Mouse (Mus musculus) hindbrain, embryonic 16.5 days (tissue): ENCODE data around the gene Apba3. TPM values are rescaled to one million over a fixed set of nuclear protein-coding genes. Genes with fewer than 3 reads are reported as not detected.

Experiments used
- ATAC-seq: fragments of 200-750 bp; cut with Nextera tagmentation; 2 replicates; pipeline ENCODE4 v1.8.0; 2017; ENCODE audit warnings: moderate TSS enrichment, moderate library complexity
- H3K27ac ChIP-seq: fragments of 300-500 bp; sonication (generic); 2 replicates; pipeline ENCODE4 v1.5.1; 2014; ENCODE audit warnings: low read depth, mild to moderate bottlenecking, control low read depth, low read length, moderate library complexity
- H3K27me3 ChIP-seq: fragments of 300-500 bp; sonication (generic); replicated peaks from 2 replicates; pipeline ENCODE4 v1.6.1; 2014; ENCODE audit warnings: low read length; ENCODE audit not compliant: control insufficient read depth, insufficient read depth
- H3K36me3 ChIP-seq: fragments of 300-500 bp; sonication (generic); 2 replicates; pipeline ENCODE4 v1.6.1; 2014; ENCODE audit warnings: mild to moderate bottlenecking, low read length, moderate library complexity, mixed read lengths; ENCODE audit not compliant: control insufficient read depth, insufficient read depth
- H3K4me1 ChIP-seq: fragments of 300-500 bp; sonication (generic); 2 replicates; pipeline ENCODE4 v1.6.1; 2014; ENCODE audit warnings: low read depth, low read length; ENCODE audit not compliant: control insufficient read depth, insufficient read depth
- H3K4me2 ChIP-seq: fragments of 300-500 bp; sonication (generic); 2 replicates; pipeline ENCODE4 v1.6.1; 2014; ENCODE audit warnings: mild to moderate bottlenecking, low read length, control low read depth, moderate library complexity
- H3K4me3 ChIP-seq: fragments of 300-500 bp; sonication (generic); 2 replicates; pipeline ENCODE4 v1.5.1; 2014; ENCODE audit warnings: mild to moderate bottlenecking, low read length, control low read depth, moderate library complexity
- H3K9ac ChIP-seq: fragments of 300-500 bp; sonication (generic); 2 replicates; pipeline ENCODE4 v1.6.1; 2014; ENCODE audit warnings: low read depth, mild to moderate bottlenecking, control low read depth, low read length, moderate library complexity
- H3K9me3 ChIP-seq: fragments of 300-500 bp; sonication (generic); 2 replicates; pipeline ENCODE4 v1.6.1; 2014; ENCODE audit warnings: mild to moderate bottlenecking, low read length, moderate library complexity; ENCODE audit not compliant: control insufficient read depth
- WGBS: fragments of 180-500 bp; shearing (Covaris S2); extraction: QIAGEN DNeasy Blood & Tissue Kit; methylation state at CpG from one replicate; pipeline ENCODE4 v1.1.7; 2014; 5-methylcytosine and 5-hydroxymethylcytosine counted together
- polyA plus RNA-seq: library from polyadenylated mRNA; unstranded; fragments of >200 nt; fragmentation: Nextera tagmentation; extraction: Ambion mirVana; gene quantifications from 2 replicates; pipeline ENCODE4 v1.2.1, GENCODE M21; 2015

Apba3 gene
- polyA plus RNA-seq, 1 experiment from 2014 or later, result 39.2 TPM

DNA sequence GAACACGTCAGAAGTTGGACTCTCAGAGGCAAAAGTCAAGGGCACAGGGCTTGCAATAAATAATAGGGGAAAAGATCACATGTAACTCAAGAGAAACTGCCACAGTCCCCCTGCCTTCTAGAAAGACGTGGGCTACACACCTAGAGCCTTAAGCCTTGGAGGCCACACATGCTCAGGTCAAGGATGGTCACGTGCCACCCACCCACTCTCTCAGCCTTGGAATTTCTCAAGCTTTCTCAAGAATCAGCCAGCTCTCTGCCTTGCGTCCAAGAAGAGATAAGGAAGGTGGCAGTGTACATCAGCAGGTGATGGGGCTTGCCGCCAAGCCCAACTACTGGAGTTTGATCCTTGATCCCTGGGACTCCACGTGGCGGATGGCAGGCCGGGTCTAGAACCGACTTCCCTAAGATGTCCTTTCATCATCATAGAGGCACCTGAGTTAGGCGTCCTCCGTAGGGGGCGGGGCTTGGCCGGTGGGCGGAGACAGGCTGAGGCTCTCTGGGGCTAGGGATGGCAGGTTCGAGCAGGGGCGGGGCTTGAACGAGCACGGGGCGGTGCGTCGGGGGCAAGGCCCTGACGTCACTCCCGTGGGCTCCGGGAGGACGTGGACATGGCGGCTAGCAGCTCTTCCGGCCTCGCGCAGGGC, 34.1 kb upstream of the Apba3 start, which contains the start of gene Zfr2:
Gene Zfr2 (plus strand): TSS at position 576 of the 646 bp plus-strand sequence.
- ATAC-seq, result peak; percentile 81
- Histone ChIP-seq H3K27me3 (no peaks in the 10 kb centered on the region), H3K9ac (peak within 1 kb of the TSS; percentile 90), H3K4me2 (peak within 1 kb of the TSS; percentile 76), H3K9me3 (no peaks in the 10 kb centered on the region), H3K36me3 (peaks cover 3% of the 10 kb centered on the region; the same call in 1 of the 2 replicates), H3K27ac (peak within 1 kb of the TSS; percentile 67), H3K4me1 (peaks cover 33% of the 10 kb centered on the region), H3K4me3 (peak within 1 kb of the TSS; percentile 76)
- WGBS, result 8% methylated on average over 29 of the region's 29 CpGs

DNA sequence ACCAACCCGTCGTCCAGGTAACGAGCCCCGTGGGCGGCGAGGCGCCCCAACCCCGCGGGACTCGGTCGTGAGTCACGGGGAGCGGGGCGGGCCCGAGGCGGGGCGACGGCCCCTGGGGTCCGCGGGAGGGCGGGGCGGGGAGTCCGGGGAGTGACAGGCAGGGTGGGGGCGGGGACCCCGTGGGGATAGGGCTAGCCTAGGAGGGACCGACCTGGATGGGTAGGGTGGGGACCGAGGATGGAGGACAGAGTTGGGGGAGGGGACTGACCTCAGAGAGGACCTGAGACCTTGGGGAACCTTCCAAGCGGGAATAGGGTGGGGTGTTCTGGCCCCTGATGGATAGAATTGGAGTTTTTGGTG, 33.6 kb upstream of the Apba3 start:
- H3K27me3 ChIP-seq, result 0 out of 2 replicates have a peak, but pooled peaks cover 3% of the 10 kb centered on the region
- H3K27ac ChIP-seq, result peak overlapping the region; percentile 67
- WGBS, result 0% methylated on average over 22 of the region's 28 CpGs
- H3K36me3 ChIP-seq, result peaks cover 3% of the 10 kb centered on the region; the same call in 1 of the 2 replicates
- ATAC-seq, result peak; percentile 55
- H3K4me1 ChIP-seq, result peaks cover 28% of the 10 kb centered on the region
- no peaks in the 10 kb centered on the region for H3K9me3 ChIP-seq
- peak overlapping the region; percentile 76 for H3K4me2 ChIP-seq
- peak overlapping the region; percentile 76 for H3K4me3 ChIP-seq
- peak overlapping the region; percentile 90 for H3K9ac ChIP-seq

DNA sequence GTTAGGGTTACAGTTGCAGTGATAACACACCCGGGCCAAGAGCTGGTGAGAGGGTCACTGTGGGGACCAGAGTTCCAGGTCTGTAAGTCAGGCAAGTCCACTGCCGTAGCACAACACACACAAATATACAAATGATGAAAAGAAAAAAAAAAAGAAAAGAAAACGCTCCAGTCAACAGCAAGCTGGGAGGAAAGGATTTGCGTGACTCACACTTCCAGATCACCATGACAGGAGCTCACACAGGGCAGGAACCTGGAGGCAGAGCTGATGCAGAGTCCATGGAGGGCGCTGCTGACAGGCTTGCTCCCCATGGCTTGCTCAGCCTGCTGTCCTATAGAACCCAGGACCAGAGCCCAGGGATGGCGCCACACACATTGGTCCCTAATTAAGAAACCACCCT, 32.6 kb upstream of the Apba3 start:
- 81% methylated on average over 6 of the region's 6 CpGs for WGBS
- 0 out of 2 replicates have a peak, but pooled peaks cover 3% of the 10 kb centered on the region for H3K36me3 ChIP-seq
- H3K9me3 ChIP-seq, result no peaks in the 10 kb centered on the region
- H3K27me3 ChIP-seq, result peaks cover 3% of the 10 kb centered on the region; the same call in 1 of the 2 replicates
- H3K27ac ChIP-seq, result no peak overlapping the region
- H3K4me3 ChIP-seq, result no peak overlapping the region
- H3K4me1 ChIP-seq, result peaks cover 18% of the 10 kb centered on the region
- no peak overlapping the region for H3K9ac ChIP-seq
- ATAC-seq, result no peak
- no peak overlapping the region for H3K4me2 ChIP-seq

DNA sequence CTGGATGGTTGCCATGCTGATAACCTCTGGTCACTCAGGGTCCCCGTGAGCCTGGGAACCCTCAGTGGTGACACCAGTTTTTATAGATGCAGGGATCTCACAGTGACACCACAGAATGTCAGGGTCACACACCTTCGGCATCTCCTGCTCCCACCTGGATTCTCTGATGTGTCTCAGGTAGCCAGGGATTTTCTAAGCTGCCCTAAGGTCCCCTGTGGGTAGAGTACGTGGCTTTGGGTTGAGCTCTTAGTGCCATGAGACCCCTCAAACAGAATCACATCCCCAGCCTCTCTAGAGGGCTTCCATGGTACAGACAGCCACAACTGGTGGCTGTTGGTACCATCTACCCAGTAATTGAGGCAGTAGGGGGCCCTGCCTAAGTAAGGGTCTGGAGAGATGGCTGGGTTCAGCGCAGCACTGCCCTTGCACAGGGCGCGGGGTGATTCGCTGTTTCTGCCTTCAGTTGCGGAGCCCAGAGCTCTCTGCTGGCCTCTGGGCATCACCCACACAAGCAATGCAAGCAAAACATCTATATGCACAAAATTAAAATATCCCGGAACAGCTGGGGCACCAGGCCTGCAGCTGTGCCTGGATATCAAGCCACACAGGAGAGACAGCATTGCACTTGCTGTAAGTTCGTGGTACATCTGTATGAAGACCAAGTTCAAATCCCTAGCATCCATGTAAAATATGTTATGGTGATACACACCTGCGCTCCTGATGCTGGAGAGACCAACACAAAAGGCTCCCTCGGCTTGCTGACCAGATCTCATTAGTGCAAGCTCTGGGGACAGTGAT, 30.1 kb upstream of the Apba3 start:
- Histone ChIP-seq H3K27ac (no peak overlapping the region), H3K4me1 (peaks cover 9% of the 10 kb centered on the region), H3K27me3 (peaks cover 13% of the 10 kb centered on the region; the same call in 1 of the 2 replicates), H3K9me3 (no peaks in the 10 kb centered on the region), H3K4me2 (no peak overlapping the region), H3K9ac (no peak overlapping the region), H3K4me3 (no peak overlapping the region), H3K36me3 (0 out of 2 replicates have a peak, but pooled peaks cover 3% of the 10 kb centered on the region)
- no peak for ATAC-seq
- 81% methylated on average over 12 of the region's 12 CpGs for WGBS

DNA sequence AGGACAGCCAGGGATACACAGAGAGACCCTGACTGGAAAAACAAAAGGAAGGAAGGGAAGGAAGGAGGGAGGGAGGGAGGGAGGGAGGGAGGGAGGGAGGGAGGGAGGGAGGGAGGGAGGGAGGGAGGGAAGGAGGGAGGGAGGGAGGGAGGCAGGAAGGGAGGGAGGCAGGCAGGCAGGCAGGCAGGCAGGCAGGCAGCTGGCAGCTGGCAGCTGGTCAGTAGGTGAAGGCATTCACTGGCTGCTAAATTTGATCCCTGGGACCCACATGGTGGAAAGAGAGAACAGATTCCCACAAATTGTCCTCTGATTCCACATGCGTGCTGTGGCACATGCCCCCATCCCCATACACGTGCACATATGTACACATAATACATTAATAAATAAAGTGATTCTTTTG, 28.1 kb upstream of the Apba3 start:
- Histone ChIP-seq H3K4me3 (no peak overlapping the region), H3K27ac (no peak overlapping the region), H3K9ac (no peak overlapping the region), H3K4me2 (no peak overlapping the region), H3K9me3 (no peaks in the 10 kb centered on the region), H3K27me3 (peaks cover 13% of the 10 kb centered on the region; the same call in 1 of the 2 replicates), H3K4me1 (peaks cover 4% of the 10 kb centered on the region), H3K36me3 (0 out of 2 replicates have a peak, but pooled peaks cover 3% of the 10 kb centered on the region)
- no peak for ATAC-seq
- WGBS, result 55% methylated on average over 2 of the region's 2 CpGs

DNA sequence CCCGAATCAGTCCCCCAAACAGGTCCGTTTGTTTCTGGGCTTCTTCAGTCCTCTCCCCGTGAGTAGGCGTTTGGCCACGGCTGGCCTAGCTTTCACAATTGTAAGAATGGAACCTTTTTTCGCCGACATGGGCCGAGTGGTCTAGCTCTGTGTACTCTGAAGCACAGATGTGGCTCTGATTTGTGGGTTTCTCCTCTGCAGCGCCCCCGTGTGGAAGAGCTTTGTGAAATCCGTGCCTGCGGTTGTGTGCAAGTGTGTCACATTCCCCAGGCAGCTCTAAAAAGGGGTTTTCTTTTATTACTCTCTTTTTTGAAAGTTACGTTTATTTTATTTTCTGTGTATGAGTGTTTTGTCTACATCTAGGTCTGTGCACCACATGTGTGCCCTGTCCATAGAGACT, 25.9 kb upstream of the Apba3 start:
- H3K9ac ChIP-seq, result no peak overlapping the region
- no peak for ATAC-seq
- WGBS, result 27% methylated on average over 13 of the region's 13 CpGs

DNA sequence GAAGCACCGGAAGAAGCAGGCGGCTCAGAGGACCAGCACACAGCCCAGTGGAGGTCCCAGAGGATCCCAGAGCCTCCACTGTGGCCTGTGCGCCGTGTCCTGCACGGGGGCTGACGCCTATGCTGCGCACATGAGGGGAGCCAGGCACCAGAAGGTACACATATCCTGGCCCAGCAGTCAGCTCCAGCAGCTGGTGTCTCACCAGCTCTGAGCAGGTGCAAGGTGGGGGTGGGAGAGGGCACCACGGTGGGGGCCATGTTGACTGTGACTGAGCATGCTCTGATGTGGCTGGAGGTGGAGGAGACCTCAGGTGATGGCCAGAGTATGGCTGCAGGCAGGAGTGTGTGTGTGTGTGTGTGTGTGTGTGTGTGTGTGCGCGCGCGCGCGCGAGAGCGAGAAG, 24.7 kb upstream of the Apba3 start:
- Histone ChIP-seq H3K9ac (no peak overlapping the region), H3K9me3 (no peaks in the 10 kb centered on the region), H3K4me1 (no peaks in the 10 kb centered on the region), H3K36me3 (no peaks in the 10 kb centered on the region; the same call in 1 of the 2 replicates), H3K4me2 (no peak overlapping the region), H3K4me3 (no peak overlapping the region), H3K27ac (no peak overlapping the region), H3K27me3 (peaks cover 13% of the 10 kb centered on the region; the same call in 1 of the 2 replicates)
- 90% methylated on average over 16 of the region's 16 CpGs for WGBS
- ATAC-seq, result no peak

More for the DNA sequence above, 25.9 kb upstream of the Apba3 start:
- Histone ChIP-seq H3K27me3 (peaks cover 13% of the 10 kb centered on the region; the same call in 1 of the 2 replicates), H3K4me2 (no peak overlapping the region), H3K36me3 (no peaks in the 10 kb centered on the region), H3K4me3 (no peak overlapping the region), H3K27ac (no peak overlapping the region), H3K9me3 (no peaks in the 10 kb centered on the region), H3K4me1 (no peaks in the 10 kb centered on the region)

DNA sequence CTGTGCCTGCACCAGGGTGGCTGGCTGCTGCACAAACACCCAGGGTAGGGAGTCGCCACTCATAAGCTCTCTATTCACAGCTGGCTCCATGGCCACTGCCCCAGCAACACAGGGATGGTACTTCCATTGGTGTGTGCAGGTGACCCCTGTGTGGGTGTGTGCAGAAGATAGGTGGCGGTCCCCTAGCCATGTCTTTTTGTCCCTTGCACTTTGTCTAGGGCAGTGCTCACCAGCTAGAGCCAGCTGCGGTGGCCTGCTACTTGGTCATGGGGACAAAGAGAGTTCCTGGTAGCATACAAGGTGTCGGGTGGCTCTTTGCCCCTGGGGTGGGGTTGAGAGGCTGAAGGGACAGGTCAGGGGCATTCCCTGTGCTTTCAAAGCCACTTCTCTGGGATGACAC, 22.6 kb upstream of the Apba3 start:
- Histone ChIP-seq H3K4me1 (no peaks in the 10 kb centered on the region), H3K9ac (no peak overlapping the region; the same call in 1 of the 2 replicates), H3K4me3 (no peak overlapping the region), H3K4me2 (no peak overlapping the region), H3K9me3 (no peaks in the 10 kb centered on the region), H3K27me3 (peaks cover 10% of the 10 kb centered on the region; the same call in 1 of the 2 replicates), H3K36me3 (peaks cover 2% of the 10 kb centered on the region; the same call in 1 of the 2 replicates), H3K27ac (no peak overlapping the region)
- 76% methylated on average over 4 of the region's 4 CpGs for WGBS
- peak; percentile 10 for ATAC-seq

DNA sequence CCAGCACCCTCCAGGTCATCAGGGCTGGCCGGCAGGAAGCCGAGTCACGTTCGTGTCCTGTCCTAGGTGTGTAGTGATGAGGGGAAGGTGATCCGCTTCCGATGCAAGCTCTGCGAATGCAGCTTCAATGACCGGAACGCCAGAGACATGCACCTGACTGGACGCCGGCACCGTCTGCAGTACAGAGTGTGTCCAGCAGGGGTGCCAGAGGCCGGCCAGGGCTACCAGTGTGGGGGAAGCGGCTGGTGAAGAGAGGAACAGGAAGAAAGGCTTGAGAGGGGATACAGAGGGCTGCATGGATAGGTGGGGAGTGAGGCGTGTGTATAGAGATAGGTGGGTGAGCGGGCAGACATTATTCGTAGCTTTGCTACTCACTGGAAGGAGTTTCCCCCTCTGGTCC, 22.2 kb upstream of the Apba3 start:
- H3K9ac ChIP-seq, result peak overlapping the region; percentile 22; the same call in 1 of the 2 replicates
- no peaks in the 10 kb centered on the region for H3K9me3 ChIP-seq
- H3K27ac ChIP-seq, result no peak overlapping the region
- peaks cover 2% of the 10 kb centered on the region; the same call in 1 of the 2 replicates for H3K36me3 ChIP-seq
- H3K4me3 ChIP-seq, result no peak overlapping the region
- peaks cover 6% of the 10 kb centered on the region; the same call in 1 of the 2 replicates for H3K27me3 ChIP-seq
- ATAC-seq, result peak; percentile 76
- H3K4me1 ChIP-seq, result no peaks in the 10 kb centered on the region
- WGBS, result 8% methylated on average over 17 of the region's 17 CpGs
- H3K4me2 ChIP-seq, result no peak overlapping the region
